Mouse (Mus musculus) 3T3-L1 (cell line): ENCODE results near the gene Stk38l.

Experiments
- DNase-seq: peaks from one replicate; pipeline ENCODE4 v3.0.0-alpha.2; 2015; ENCODE audit warnings: low read depth, low spot score

Stk38l gene

GRCm38 (mm10) chr6:146724581-146725383 is at the start of gene Stk38l:
Gene Stk38l (plus strand): TSS chr6:146724995.
- peak; percentile 94 for DNase-seq

GRCm38 (mm10) chr6:146676904-146677303 is 47.9 kb upstream of the Stk38l start:
- DNase-seq: no peak

GRCm38 (mm10) chr6:146678136-146679070 is 46.4 kb upstream of the Stk38l start:
- no peak for DNase-seq

- DNase-seq: no peak
Observed at GRCm38 (mm10) chr6:146683881-146684280, 40.9 kb upstream of the Stk38l start.

GRCm38 (mm10) chr6:146685781-146686308 is 39.0 kb upstream of the Stk38l start:
- peak; percentile 71 for DNase-seq

GRCm38 (mm10) chr6:146686463-146687196 is 38.2 kb upstream of the Stk38l start:
- DNase-seq: no peak

GRCm38 (mm10) chr6:146688010-146688409 is 36.8 kb upstream of the Stk38l start:
- DNase-seq: no peak

- DNase-seq: no peak
Observed at GRCm38 (mm10) chr6:146688861-146689260, 35.9 kb upstream of the Stk38l start.

GRCm38 (mm10) chr6:146697767-146698166 is 27.0 kb upstream of the Stk38l start:
- no peak for DNase-seq

- no peak for DNase-seq
Observed at GRCm38 (mm10) chr6:146698376-146698775, 26.4 kb upstream of the Stk38l start.

- no peak for DNase-seq
Observed at GRCm38 (mm10) chr6:146700461-146700860, 24.3 kb upstream of the Stk38l start.

- peak; percentile 13 for DNase-seq
Observed at GRCm38 (mm10) chr6:146702126-146702881, 22.5 kb upstream of the Stk38l start.

- no peak for DNase-seq
Observed at GRCm38 (mm10) chr6:146703351-146703750, 21.4 kb upstream of the Stk38l start.

- no peak for DNase-seq
Observed at GRCm38 (mm10) chr6:146705631-146706030, 19.2 kb upstream of the Stk38l start.

- no peak for DNase-seq
Observed at GRCm38 (mm10) chr6:146719606-146720005, 5.2 kb upstream of the Stk38l start.

- DNase-seq: no peak
Observed at GRCm38 (mm10) chr6:146723805-146724204, 990 bp upstream of the Stk38l start.

- peak; percentile 54 for DNase-seq
Observed at GRCm38 (mm10) chr6:146725384-146725791, 593 bp downstream of the Stk38l start.

- peak; percentile 61 for DNase-seq
Observed at GRCm38 (mm10) chr6:146731031-146731430, 6.2 kb downstream of the Stk38l start.

GRCm38 (mm10) chr6:146731692-146732091 is 6.9 kb downstream of the Stk38l start:
- peak; percentile 42 for DNase-seq

GRCm38 (mm10) chr6:146732232-146732631 is 7.4 kb downstream of the Stk38l start:
- no peak for DNase-seq

- no peak for DNase-seq
Observed at GRCm38 (mm10) chr6:146732676-146733075, 7.9 kb downstream of the Stk38l start.
